9 mouse cellular contexts compared by ENCODE assay signal in the genomic region with DNA sequence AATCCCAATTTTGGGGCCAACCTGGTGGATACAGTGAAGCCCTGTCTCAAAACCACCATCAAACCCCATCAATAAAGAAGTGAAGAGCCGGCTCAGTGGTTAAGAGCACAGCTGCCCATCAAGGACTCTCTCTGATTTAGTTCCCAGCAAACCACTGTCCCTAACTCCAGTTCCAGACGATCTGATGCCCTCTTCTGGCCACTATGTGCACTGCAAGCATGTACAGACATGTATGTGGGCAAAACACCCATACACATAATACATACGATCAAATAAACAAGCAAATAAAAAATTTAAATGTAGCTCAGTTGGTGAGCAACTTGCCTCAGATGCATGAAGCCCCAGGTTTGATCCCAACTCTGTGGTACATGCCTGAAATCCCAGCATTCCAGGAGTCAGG.
DNase-seq lines count a peak whose midpoint lies in the region; ATAC-seq and TF ChIP-seq lines count a peak whose summit lies in the region.
"Had no signal": no experiment of that assay in that cellular context is flagged by ENCODE, and none has a peak within 500 bp of the region (broad histone marks: within the 10 kb centered on the region; RNA-seq: fewer than 3 reads in every experiment).

No protein-coding gene starts in this region.

- H3K27me3 ChIP-seq in testis, adult 2 months (ENCODE audit: control insufficient read depth, insufficient read depth, low read length): no peaks in the 10 kb centered on the region
- H3K27me3 ChIP-seq: neural tube, embryonic 13.5 days had no signal

- no peak for ATAC-seq in megakaryocyte-erythroid progenitor cell, adult 5-6 weeks (replicated peaks; ENCODE audit: low FRiP score, low TSS enrichment, poor library complexity, severe bottlenecking)

- H3K27ac ChIP-seq in testis, adult 2 months (ENCODE audit: control insufficient read depth, insufficient read depth, low read depth, low read length): no peak overlapping the region
- no peak overlapping the region for H3K27ac ChIP-seq in cortical plate, adult 2 months (ENCODE audit: insufficient read depth, low read length)

- peak; percentile 33 for DNase-seq in gastrocnemius, postnatal 10 days
- no peak for DNase-seq in gastrocnemius, postnatal 4 days (ENCODE audit: low spot score in 2 of 2)
- no peak for DNase-seq in testis, postnatal 14 days (ENCODE audit: low spot score)
- peak; percentile 8 for DNase-seq in retina, adult 2 months (ENCODE audit: low read depth, low spot score)
- DNase-seq in right cerebral cortex, postnatal 36 days (ENCODE audit: low spot score in 2 of 2): no peak

- TF ChIP-seq POLR2A in testis, adult 2 months (IDR thresholded peaks at IDR 0.05; ENCODE audit: control insufficient read depth, low read depth, low read length): no peak
- TF ChIP-seq POLR2A in cortical plate, adult 2 months (IDR thresholded peaks at IDR 0.05; ENCODE audit: extremely low read depth, insufficient read depth, low read length): no peak

- H3K4me3 ChIP-seq in testis, adult 2 months (ENCODE audit: control insufficient read depth, low read depth, low read length): no peak overlapping the region
- H3K4me3 ChIP-seq in cortical plate, adult 2 months (ENCODE audit: insufficient read depth, low read length): no peak overlapping the region
- H3K4me3 ChIP-seq: neural tube, embryonic 13.5 days had no signal

- H3K36me3 ChIP-seq in testis, adult 2 months (ENCODE audit: control insufficient read depth, insufficient read depth, low read length): no peaks in the 10 kb centered on the region

- H3K4me1 ChIP-seq in testis, adult 2 months (ENCODE audit: control insufficient read depth, insufficient read depth, low read length): peaks cover 3% of the 10 kb centered on the region
- H3K4me1 ChIP-seq in cortical plate, adult 2 months (ENCODE audit: control insufficient read depth, insufficient read depth, low read length): no peaks in the 10 kb centered on the region; the same call in 1 of the 2 replicates

- TF ChIP-seq CTCF in testis, adult 2 months (IDR thresholded peaks at IDR 0.05; ENCODE audit: control insufficient read depth, insufficient read depth, insufficient replicate concordance, low read depth, low read length): peak; percentile 23; the same call in 1 of the 2 replicates
- TF ChIP-seq CTCF in cortical plate, adult 2 months (IDR thresholded peaks at IDR 0.05; ENCODE audit: extremely low read depth, insufficient read depth, low read length): peak; percentile 49

Comparison
In these comparisons a context has a peak if more than half of its experiments do, and no peak if none do; other contexts are left out.
1. DNase-seq: peak in gastrocnemius, postnatal 10 days (single experiment) and retina, adult 2 months (single experiment); none in gastrocnemius, postnatal 4 days (0 of 2), testis, postnatal 14 days (single experiment) and right cerebral cortex, postnatal 36 days (0 of 2).